Mouse (Mus musculus) mesoderm, embryonic 11.5 days (tissue): ENCODE results near the gene Ears2.

ENCODE experiments used
- DNase-seq: peaks from one replicate; pipeline ENCODE4 v3.0.0-alpha.2; 2012; ENCODE audit warnings: low read depth, low spot score

Gene Ears2

GRCm38 (mm10) chr7:122045181-122045634 lies 21.9 kb downstream of the Ears2 start:
- DNase-seq = peak; percentile 2

- DNase-seq = no peak
Observed at GRCm38 (mm10) chr7:122044106-122044505, 23.0 kb downstream of the Ears2 start.

GRCm38 (mm10) chr7:122034348-122034747 lies 32.7 kb downstream of the Ears2 start:
- DNase-seq = no peak

GRCm38 (mm10) chr7:122033371-122033770 lies 33.7 kb downstream of the Ears2 start:
- DNase-seq = no peak

GRCm38 (mm10) chr7:122022131-122022530 lies 44.9 kb downstream of the Ears2 start:
- DNase-seq = no peak

- peak; percentile 88 for DNase-seq
Observed at GRCm38 (mm10) chr7:122020667-122021354, 46.3 kb downstream of the Ears2 start, which contains the start of gene Gga2. Gene Gga2 (minus strand): TSS chr7:122021222.

- peak; percentile 17 for DNase-seq
Observed at GRCm38 (mm10) chr7:122020273-122020666, 46.8 kb downstream of the Ears2 start.

GRCm38 (mm10) chr7:122018978-122019377 lies 48.1 kb downstream of the Ears2 start:
- DNase-seq = no peak

GRCm38 (mm10) chr7:122018247-122018646 lies 48.8 kb downstream of the Ears2 start:
- no peak for DNase-seq

- peak; percentile 76 for DNase-seq
Observed at GRCm38 (mm10) chr7:122015734-122016133, 51.3 kb downstream of the Ears2 start.

GRCm38 (mm10) chr7:122015105-122015504 lies 52.0 kb downstream of the Ears2 start:
- peak; percentile 74 for DNase-seq

GRCm38 (mm10) chr7:122012949-122013348 lies 54.1 kb downstream of the Ears2 start:
- DNase-seq = no peak

GRCm38 (mm10) chr7:122012370-122012769 lies 54.7 kb downstream of the Ears2 start:
- DNase-seq = no peak

GRCm38 (mm10) chr7:122000396-122000795 lies 66.7 kb downstream of the Ears2 start:
- no peak for DNase-seq

- DNase-seq = no peak
Observed at GRCm38 (mm10) chr7:121995961-121996360, 71.1 kb downstream of the Ears2 start.
